Mouse (Mus musculus): ENCODE measurements around the gene Gm11565. TPM values are rescaled to one million over a fixed set of nuclear protein-coding genes. Genes with fewer than 3 reads are reported as not detected.

The Gm11565 gene
- polyA plus RNA-seq, 1 experiment from 2014 or later: not detected

Other genes starting within 250 kb of the Gm11565 start
- not detected in 2 replicates for gene Krtap4-6, start 248.8 kb upstream of the Gm11565 start, polyA plus RNA-seq (2014; fragmentation: Nextera tagmentation; extraction: Ambion mirVana)
- gene Gm14190, start 224.0 kb upstream of the Gm11565 start, polyA plus RNA-seq (2014; fragmentation: Nextera tagmentation; extraction: Ambion mirVana): not detected in 2 replicates
- gene Gm14180, start 180.5 kb upstream of the Gm11565 start, polyA plus RNA-seq (2014; fragmentation: Nextera tagmentation; extraction: Ambion mirVana): not detected in 2 replicates
- gene Gm11595, start 141.8 kb upstream of the Gm11565 start, polyA plus RNA-seq (2014; fragmentation: Nextera tagmentation; extraction: Ambion mirVana): not detected in 2 replicates
- not detected in 2 replicates for gene Krtap4-8, start 134.0 kb upstream of the Gm11565 start, polyA plus RNA-seq (2014; fragmentation: Nextera tagmentation; extraction: Ambion mirVana)
- gene Krtap4-9, start 129.6 kb upstream of the Gm11565 start, polyA plus RNA-seq (2014; fragmentation: Nextera tagmentation; extraction: Ambion mirVana): not detected in 2 replicates
- gene Gm11596, start 121.3 kb upstream of the Gm11565 start, polyA plus RNA-seq (2014; fragmentation: Nextera tagmentation; extraction: Ambion mirVana): not detected in 2 replicates
- not detected in 2 replicates for gene Gm11569, start 115.8 kb upstream of the Gm11565 start, polyA plus RNA-seq (2014; fragmentation: Nextera tagmentation; extraction: Ambion mirVana)
- not detected in 2 replicates for gene Gm11554, start 110.3 kb upstream of the Gm11565 start, polyA plus RNA-seq (2014; fragmentation: Nextera tagmentation; extraction: Ambion mirVana)
- gene Krtap4-13, start 104.9 kb upstream of the Gm11565 start, polyA plus RNA-seq (2014; fragmentation: Nextera tagmentation; extraction: Ambion mirVana): not detected in 2 replicates
- not detected in 2 replicates for gene Gm11564, start 99.1 kb upstream of the Gm11565 start, polyA plus RNA-seq (2014; fragmentation: Nextera tagmentation; extraction: Ambion mirVana)
- not detected in 2 replicates for gene 2300003K06Rik, start 76.7 kb upstream of the Gm11565 start, polyA plus RNA-seq (2014; fragmentation: Nextera tagmentation; extraction: Ambion mirVana)
- gene Krtap4-16, start 63.1 kb upstream of the Gm11565 start, polyA plus RNA-seq (2014; fragmentation: Nextera tagmentation; extraction: Ambion mirVana): not detected in 2 replicates
- gene Gm11568, start 56.8 kb upstream of the Gm11565 start, polyA plus RNA-seq (2014; fragmentation: Nextera tagmentation; extraction: Ambion mirVana): not detected in 2 replicates
- not detected in 2 replicates for gene Gm11559, start 50.3 kb upstream of the Gm11565 start, polyA plus RNA-seq (2014; fragmentation: Nextera tagmentation; extraction: Ambion mirVana)
- not detected in 2 replicates for gene Krtap9-1, start 41.4 kb upstream of the Gm11565 start, polyA plus RNA-seq (2014; fragmentation: Nextera tagmentation; extraction: Ambion mirVana)
- not detected in 2 replicates for gene Gm11567, start 35.6 kb upstream of the Gm11565 start, polyA plus RNA-seq (2014; fragmentation: Nextera tagmentation; extraction: Ambion mirVana)
- gene Krtap31-1, start 6.8 kb upstream of the Gm11565 start, polyA plus RNA-seq (2014; fragmentation: Nextera tagmentation; extraction: Ambion mirVana): not detected in 2 replicates
- not detected in 2 replicates for gene Krtap31-2, start 21.5 kb downstream of the Gm11565 start, polyA plus RNA-seq (2014; fragmentation: Nextera tagmentation; extraction: Ambion mirVana)
- not detected in 2 replicates for gene Krtap9-5, start 33.7 kb downstream of the Gm11565 start, polyA plus RNA-seq (2014; fragmentation: Nextera tagmentation; extraction: Ambion mirVana)
- gene Krtap29-1, start 64.3 kb downstream of the Gm11565 start, polyA plus RNA-seq (2014; fragmentation: Nextera tagmentation; extraction: Ambion mirVana): not detected in 2 replicates
- 0.16 and 0.29 TPM in 2 replicates for gene Krtap16-1, start 71.8 kb downstream of the Gm11565 start, polyA plus RNA-seq (2014; fragmentation: Nextera tagmentation; extraction: Ambion mirVana)
- 0.86 and 1.5 TPM in 2 replicates for gene Krtap17-1, start 79.2 kb downstream of the Gm11565 start, polyA plus RNA-seq (2014; fragmentation: Nextera tagmentation; extraction: Ambion mirVana)
- not detected in 2 replicates for gene Krt33a, start 101.5 kb downstream of the Gm11565 start, polyA plus RNA-seq (2014; fragmentation: Nextera tagmentation; extraction: Ambion mirVana)
- 0.13 TPM in 1 of 2 replicates, not detected in the other for gene Krt33b, start 115.1 kb downstream of the Gm11565 start, polyA plus RNA-seq (2014; fragmentation: Nextera tagmentation; extraction: Ambion mirVana)
- gene Krt34, start 126.8 kb downstream of the Gm11565 start, polyA plus RNA-seq (2014; fragmentation: Nextera tagmentation; extraction: Ambion mirVana): not detected in 2 replicates
- gene Krt31, start 135.8 kb downstream of the Gm11565 start, polyA plus RNA-seq (2014; fragmentation: Nextera tagmentation; extraction: Ambion mirVana): not detected in 2 replicates
- gene Krt32, start 173.5 kb downstream of the Gm11565 start, polyA plus RNA-seq (2014; fragmentation: Nextera tagmentation; extraction: Ambion mirVana): not detected in 2 replicates
- not detected in 2 replicates for gene Krt35, start 181.5 kb downstream of the Gm11565 start, polyA plus RNA-seq (2014; fragmentation: Nextera tagmentation; extraction: Ambion mirVana)
- gene Krt36, start 190.9 kb downstream of the Gm11565 start, polyA plus RNA-seq (2014; fragmentation: Nextera tagmentation; extraction: Ambion mirVana): not detected in 2 replicates
- gene Krt13, start 206.8 kb downstream of the Gm11565 start, polyA plus RNA-seq (2014; fragmentation: Nextera tagmentation; extraction: Ambion mirVana): not detected in 2 replicates
- 0.15 and 0.16 TPM in 2 replicates for gene Krt15, start 221.2 kb downstream of the Gm11565 start, polyA plus RNA-seq (2014; fragmentation: Nextera tagmentation; extraction: Ambion mirVana)
- gene Krt19, start 233.9 kb downstream of the Gm11565 start, polyA plus RNA-seq (2014; fragmentation: Nextera tagmentation; extraction: Ambion mirVana): 0.87 and 0.90 TPM in 2 replicates

Data from hindbrain, embryonic 14.5 days (tissue).